Comparison of ENCODE assay signal across 11 mouse cellular contexts in genomic region chr7:27133156-27133555, GRCm38 (mm10). TPM values are rescaled to one million over a fixed set of nuclear protein-coding genes. Genes with fewer than 3 reads are reported as not detected.
DNase-seq lines count a peak whose midpoint lies in the region; ATAC-seq and TF ChIP-seq lines count a peak whose summit lies in the region.
"Had no signal": no experiment of that assay in that cellular context is flagged by ENCODE, and none has a peak within 500 bp of the region (broad histone marks: within the 10 kb centered on the region; RNA-seq: fewer than 3 reads in every experiment).

No protein-coding gene starts in this region.

- H3K27me3 ChIP-seq in heart, postnatal 0 days (ENCODE audit: control insufficient read depth, insufficient read depth, low read length), result no peaks in the 10 kb centered on the region
- no peaks in the 10 kb centered on the region for H3K27me3 ChIP-seq in E14TG2a.4 (ENCODE audit: insufficient read depth, low read length)
- H3K27me3 ChIP-seq in limb, embryonic 14.5 days (ENCODE audit: control insufficient read depth, insufficient read depth, low read length), result no peaks in the 10 kb centered on the region
- H3K27me3 ChIP-seq: neural tube, embryonic 15.5 days had no signal

- 40% methylated on average over 12 of the region's 12 CpGs for WGBS in heart, postnatal 0 days
- WGBS in limb, embryonic 14.5 days, result 66% methylated on average over 12 of the region's 12 CpGs

- no peaks in the 10 kb centered on the region for H3K9me3 ChIP-seq in heart, postnatal 0 days (replicated peaks; ENCODE audit: control insufficient read depth, low read length)
- peaks cover 6% of the 10 kb centered on the region for H3K9me3 ChIP-seq in E14TG2a.4 (ENCODE audit: low read length)
- no peaks in the 10 kb centered on the region for H3K9me3 ChIP-seq in limb, embryonic 14.5 days (ENCODE audit: control insufficient read depth, low read length)
- H3K9me3 ChIP-seq: neural tube, embryonic 15.5 days had no signal

- H3K4me2 ChIP-seq in heart, postnatal 0 days (ENCODE audit: low read depth, low read length), result no peak overlapping the region
- no peak overlapping the region for H3K4me2 ChIP-seq in limb, embryonic 14.5 days (replicated peaks; ENCODE audit: low read depth, low read length, severe bottlenecking)
- H3K4me2 ChIP-seq: neural tube, embryonic 15.5 days had no signal

- TF ChIP-seq EP300 in heart, postnatal 0 days (IDR thresholded peaks at IDR 0.05; ENCODE audit: low read depth), result no peak

- no peak overlapping the region for H3K4me3 ChIP-seq in heart, postnatal 0 days (ENCODE audit: low read depth, low read length)
- peak overlapping the region; percentile 39 for H3K4me3 ChIP-seq in E14TG2a.4 (replicated peaks; ENCODE audit: low read length)
- no peak overlapping the region for H3K4me3 ChIP-seq in limb, embryonic 14.5 days (replicated peaks; ENCODE audit: low read length)
- H3K4me3 ChIP-seq: neural tube, embryonic 15.5 days had no signal

- no peak for DNase-seq in heart, postnatal 0 days (ENCODE audit: low spot score)
- DNase-seq in heart, adult 8-10 months (ENCODE audit: low spot score), result no peak
- DNase-seq in ZHBTc4 (ENCODE audit: low read depth, low spot score), result peak; percentile 17
- no peak for DNase-seq in limb, embryonic 14.5 days (ENCODE audit: low spot score)
- no peak for DNase-seq in left cerebral cortex, adult 9 months (ENCODE audit: low spot score in 2 of 2)

- H3K4me1 ChIP-seq in heart, postnatal 0 days (ENCODE audit: control insufficient read depth, insufficient read depth), result no peaks in the 10 kb centered on the region
- peaks cover 39% of the 10 kb centered on the region for H3K4me1 ChIP-seq in E14TG2a.4 (replicated peaks; ENCODE audit: low read depth, low read length)
- no peaks in the 10 kb centered on the region for H3K4me1 ChIP-seq in limb, embryonic 14.5 days (ENCODE audit: control insufficient read depth, insufficient read depth, low read length)
- H3K4me1 ChIP-seq: neural tube, embryonic 15.5 days had no signal

- TF ChIP-seq POLR2A in limb, embryonic 14.5 days (IDR thresholded peaks at IDR 0.05; ENCODE audit: borderline replicate concordance, extremely low read depth, insufficient read depth, insufficient read length), result no peak

- H3K9ac ChIP-seq in heart, postnatal 0 days (replicated peaks; ENCODE audit: low read depth, low read length), result no peak overlapping the region
- H3K9ac ChIP-seq in limb, embryonic 14.5 days (ENCODE audit: low read depth, low read length, severe bottlenecking), result no peak overlapping the region
- H3K9ac ChIP-seq: neural tube, embryonic 15.5 days had no signal

- TF ChIP-seq CTCF in heart, postnatal 0 days (IDR thresholded peaks at IDR 0.05; ENCODE audit: low read depth), result no peak
- TF ChIP-seq CTCF in E14TG2a.4 (conservative IDR thresholded peaks at IDR 0.05; ENCODE audit: low read length), result no peak

- ATAC-seq in heart, postnatal 0 days (ENCODE audit: insufficient read depth, low read depth), result 0 out of 2 replicates have a peak, but pooled peaks have one; percentile 36
- ATAC-seq in limb, embryonic 14.5 days (ENCODE audit: low FRiP score, low read depth), result peak; percentile 11; the same call in 1 of the 2 replicates
- no peak for ATAC-seq in erythroid progenitor cell, adult 5-6 weeks (replicated peaks; ENCODE audit: low FRiP score, poor library complexity, severe bottlenecking)
- ATAC-seq: forebrain, embryonic 16.5 days had no signal

- no peaks in the 10 kb centered on the region for H3K36me3 ChIP-seq in heart, postnatal 0 days (replicated peaks; ENCODE audit: control insufficient read depth, insufficient read depth, low read length)
- H3K36me3 ChIP-seq in E14TG2a.4 (ENCODE audit: insufficient read depth, low read length), result no peaks in the 10 kb centered on the region
- H3K36me3 ChIP-seq in limb, embryonic 14.5 days (ENCODE audit: control insufficient read depth, insufficient read depth, low read length), result no peaks in the 10 kb centered on the region
- H3K36me3 ChIP-seq: neural tube, embryonic 15.5 days had no signal

- no peak overlapping the region for H3K27ac ChIP-seq in heart, postnatal 0 days (ENCODE audit: low read depth)
- H3K27ac ChIP-seq in limb, embryonic 14.5 days (replicated peaks; ENCODE audit: low read depth, low read length), result no peak overlapping the region
- H3K27ac ChIP-seq: neural tube, embryonic 15.5 days had no signal

RNA-seq across cellular contexts. Expression of gene Cyp2f2, which starts 13.4 kb away (rescaled TPM):
- total RNA-seq in heart, postnatal 0 days (2014; rRNA removed; ENCODE audit: low replicate concordance), result 5.4 TPM in 1 of 2 replicates, not detected in the other
- 0.05 and 14.2 TPM in 2 replicates for polyA plus RNA-seq in heart, postnatal 0 days (2015; fragmentation: Nextera tagmentation; extraction: Ambion mirVana)
- 1 to 10 TPM in 2 of 4 experiments, under 1 TPM in 2; 0.60 to 6.6 (median 1.4) TPM for total RNA-seq in heart, adult 8-10 months (2022)
- polyA plus RNA-seq in limb, embryonic 14.5 days (2012; rRNA removed), result 0.11 and 0.31 TPM in 2 replicates
- 0.14 TPM in 1 of 2 replicates, not detected in the other for polyA plus RNA-seq in limb, embryonic 14.5 days (2014; fragmentation: Nextera tagmentation; extraction: Ambion mirVana)
- total RNA-seq in erythroid progenitor cell, adult 5-6 weeks (2015; ENCODE audit: low replicate concordance), result not detected in 2 replicates
- not detected in 2 replicates for total RNA-seq in erythroid progenitor cell, adult 5-6 weeks (2017; ENCODE audit: low replicate concordance)
- polyA plus RNA-seq: forebrain, embryonic 16.5 days; midbrain, embryonic 14.5 days; neural tube, embryonic 15.5 days had no signal

RNA-seq across cellular contexts. Expression of gene Cyp2t4, which starts 20.4 kb away (rescaled TPM):
- total RNA-seq in heart, postnatal 0 days (2014; rRNA removed; ENCODE audit: low replicate concordance), result not detected in 2 replicates
- not detected in 2 replicates for polyA plus RNA-seq in heart, postnatal 0 days (2015; fragmentation: Nextera tagmentation; extraction: Ambion mirVana)
- total RNA-seq in heart, adult 8-10 months (2022), result not detected
- polyA plus RNA-seq in limb, embryonic 14.5 days (2012; rRNA removed), result not detected in 2 replicates
- not detected in 2 replicates for polyA plus RNA-seq in limb, embryonic 14.5 days (2014; fragmentation: Nextera tagmentation; extraction: Ambion mirVana)
- total RNA-seq in erythroid progenitor cell, adult 5-6 weeks (2015; ENCODE audit: low replicate concordance), result not detected in 2 replicates
- not detected in 2 replicates for total RNA-seq in erythroid progenitor cell, adult 5-6 weeks (2017; ENCODE audit: low replicate concordance)
- total RNA-seq: left cerebral cortex, postnatal 25 days had no signal

RNA-seq across cellular contexts. Expression of gene Egln2, which starts 33.4 kb away (rescaled TPM):
- total RNA-seq in heart, postnatal 0 days (2014; rRNA removed; ENCODE audit: low replicate concordance), result 71.5 and 76.5 TPM in 2 replicates
- polyA plus RNA-seq in heart, postnatal 0 days (2015; fragmentation: Nextera tagmentation; extraction: Ambion mirVana), result 42.1 and 42.8 TPM in 2 replicates
- 10 to 100 TPM; 60.7 to 62.6 (median 62.2) TPM for total RNA-seq in heart, adult 8-10 months (2022)
- 88.3 and 96.4 TPM in 2 replicates for polyA plus RNA-seq in limb, embryonic 14.5 days (2012; rRNA removed)
- polyA plus RNA-seq in limb, embryonic 14.5 days (2014; fragmentation: Nextera tagmentation; extraction: Ambion mirVana), result 41.9 and 49.2 TPM in 2 replicates
- 13.0 and 13.4 TPM in 2 replicates for total RNA-seq in erythroid progenitor cell, adult 5-6 weeks (2015; ENCODE audit: low replicate concordance)
- 4.9 and 9.6 TPM in 2 replicates for total RNA-seq in erythroid progenitor cell, adult 5-6 weeks (2017; ENCODE audit: low replicate concordance)

RNA-seq across cellular contexts. Expression of gene Rab4b, which starts 45.5 kb away (rescaled TPM):
- 42.5 and 74.2 TPM in 2 replicates for total RNA-seq in heart, postnatal 0 days (2014; rRNA removed; ENCODE audit: low replicate concordance)
- polyA plus RNA-seq in heart, postnatal 0 days (2015; fragmentation: Nextera tagmentation; extraction: Ambion mirVana), result 44.4 and 45.9 TPM in 2 replicates
- 10 to 100 TPM in 3 of 4 experiments, 1 to 10 TPM in 1; 9.4 to 13.5 (median 12.3) TPM for total RNA-seq in heart, adult 8-10 months (2022)
- 78.3 and 93.5 TPM in 2 replicates for polyA plus RNA-seq in limb, embryonic 14.5 days (2012; rRNA removed)
- 61.5 and 70.9 TPM in 2 replicates for polyA plus RNA-seq in limb, embryonic 14.5 days (2014; fragmentation: Nextera tagmentation; extraction: Ambion mirVana)
- 3.2 and 9.2 TPM in 2 replicates for total RNA-seq in erythroid progenitor cell, adult 5-6 weeks (2015; ENCODE audit: low replicate concordance)
- 3.2 and 9.8 TPM in 2 replicates for total RNA-seq in erythroid progenitor cell, adult 5-6 weeks (2017; ENCODE audit: low replicate concordance)

RNA-seq across cellular contexts. Expression of gene Gm21983, which starts 47.7 kb away (rescaled TPM):
- total RNA-seq in heart, postnatal 0 days (2014; rRNA removed; ENCODE audit: low replicate concordance), result not detected in 2 replicates
- polyA plus RNA-seq in heart, postnatal 0 days (2015; fragmentation: Nextera tagmentation; extraction: Ambion mirVana), result 0.15 TPM in 1 of 2 replicates, not detected in the other
- not detected for total RNA-seq in heart, adult 8-10 months (2022)
- 5.2 and 9.0 TPM in 2 replicates for polyA plus RNA-seq in limb, embryonic 14.5 days (2012; rRNA removed)
- 0.58 and 0.62 TPM in 2 replicates for polyA plus RNA-seq in limb, embryonic 14.5 days (2014; fragmentation: Nextera tagmentation; extraction: Ambion mirVana)
- not detected in 2 replicates for total RNA-seq in erythroid progenitor cell, adult 5-6 weeks (2015; ENCODE audit: low replicate concordance)
- not detected in 2 replicates for total RNA-seq in erythroid progenitor cell, adult 5-6 weeks (2017; ENCODE audit: low replicate concordance)
- total RNA-seq: left cerebral cortex, postnatal 25 days had no signal
- polyA plus RNA-seq: forebrain, embryonic 16.5 days; midbrain, embryonic 14.5 days had no signal
